Mouse (Mus musculus) c-Kit-positive CD71-positive TER-119-positive erythroid progenitor cells, embryonic 14.5 days (primary cell): Measurements from ENCODE around the gene 3100002H09Rik.

Source experiments
- DNase-seq: peaks from one replicate; pipeline ENCODE4 v3.0.0-alpha.2; 2013; ENCODE audit warnings: low spot score

The 3100002H09Rik gene

GRCm38 (mm10) chr4:124610703-124611102 is at the start of gene 3100002H09Rik:
Gene 3100002H09Rik (minus strand): TSS chr4:124610803.
- DNase-seq: no peak

GRCm38 (mm10) chr4:124659251-124660217 is 48.9 kb upstream of the 3100002H09Rik start:
- no peak for DNase-seq

- no peak for DNase-seq
These were observed 47.8 kb upstream of the 3100002H09Rik start for GRCm38 (mm10) chr4:124658412-124658851.

- DNase-seq: no peak
These were observed 47.2 kb upstream of the 3100002H09Rik start for GRCm38 (mm10) chr4:124657781-124658180.

GRCm38 (mm10) chr4:124656854-124657650 is 46.4 kb upstream of the 3100002H09Rik start:
- DNase-seq: no peak

GRCm38 (mm10) chr4:124656518-124656853 is 45.9 kb upstream of the 3100002H09Rik start, which contains the start of gene Pou3f1:
Gene Pou3f1 (plus strand): TSS chr4:124656807.
- no peak for DNase-seq

- DNase-seq: no peak
These were observed 42.3 kb upstream of the 3100002H09Rik start for GRCm38 (mm10) chr4:124652886-124653285.

- no peak for DNase-seq
These were observed 37.3 kb upstream of the 3100002H09Rik start for GRCm38 (mm10) chr4:124647909-124648308.

- no peak for DNase-seq
These were observed 36.0 kb upstream of the 3100002H09Rik start for GRCm38 (mm10) chr4:124646591-124646990.

- peak; percentile 42 for DNase-seq
These were observed 34.4 kb upstream of the 3100002H09Rik start for GRCm38 (mm10) chr4:124644974-124645433.

- no peak for DNase-seq
These were observed 33.3 kb upstream of the 3100002H09Rik start for GRCm38 (mm10) chr4:124643859-124644258.

GRCm38 (mm10) chr4:124639715-124640114 is 29.1 kb upstream of the 3100002H09Rik start:
- DNase-seq: no peak

GRCm38 (mm10) chr4:124633281-124633680 is 22.7 kb upstream of the 3100002H09Rik start:
- no peak for DNase-seq

GRCm38 (mm10) chr4:124632856-124633255 is 22.3 kb upstream of the 3100002H09Rik start:
- no peak for DNase-seq

GRCm38 (mm10) chr4:124631456-124631855 is 20.9 kb upstream of the 3100002H09Rik start:
- no peak for DNase-seq

GRCm38 (mm10) chr4:124626836-124627235 is 16.2 kb upstream of the 3100002H09Rik start:
- DNase-seq: no peak

GRCm38 (mm10) chr4:124624111-124624581 is 13.5 kb upstream of the 3100002H09Rik start:
- no peak for DNase-seq

GRCm38 (mm10) chr4:124622566-124622965 is 12.0 kb upstream of the 3100002H09Rik start:
- DNase-seq: no peak

GRCm38 (mm10) chr4:124621406-124621805 is 10.8 kb upstream of the 3100002H09Rik start:
- DNase-seq: no peak

- no peak for DNase-seq
These were observed 8.0 kb upstream of the 3100002H09Rik start for GRCm38 (mm10) chr4:124618599-124618998.

- DNase-seq: no peak
These were observed 6.0 kb upstream of the 3100002H09Rik start for GRCm38 (mm10) chr4:124616636-124617035.

GRCm38 (mm10) chr4:124615986-124616385 is 5.4 kb upstream of the 3100002H09Rik start:
- no peak for DNase-seq
